Mouse (Mus musculus): ENCODE data around the gene Xrcc4.

DNA sequence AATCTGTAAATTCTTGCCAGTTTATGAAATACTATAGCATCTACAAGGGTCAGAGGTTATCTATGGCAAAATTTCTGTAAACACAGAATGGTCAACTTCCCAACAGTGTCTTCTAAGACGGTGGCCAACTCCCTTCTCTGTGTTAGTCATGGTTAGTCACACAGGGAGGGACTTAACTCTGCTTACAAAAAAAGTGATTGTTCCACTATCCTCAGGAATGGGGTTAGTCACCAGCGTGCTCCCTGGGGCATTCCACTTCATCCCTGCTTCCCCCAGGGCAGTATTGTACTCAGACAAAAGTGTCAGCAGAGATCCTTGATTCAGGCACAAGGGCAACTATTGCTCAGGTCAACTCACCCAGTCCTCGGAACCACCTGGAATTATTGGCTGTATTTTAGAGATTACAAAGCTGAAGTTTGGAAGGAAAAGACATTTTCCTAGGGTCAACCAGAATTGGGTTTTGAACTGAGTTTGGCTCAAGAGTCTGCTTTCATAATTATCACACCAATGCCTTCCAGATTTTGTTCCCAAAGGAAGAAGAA, 260.9 kb downstream of the Xrcc4 start:
- TF ChIP-seq CTCF (IDR thresholded peaks at IDR 0.05; ENCODE audit: extremely low read depth, insufficient read length, insufficient replicate concordance, low read depth, low read length) (no peak), POLR2A (IDR thresholded peaks at IDR 0.05; ENCODE audit: low read depth, low read length) (no peak)

Data from small intestine, adult 2 months (tissue).